7 mouse cellular contexts compared by ENCODE assay signal in the genomic region with DNA sequence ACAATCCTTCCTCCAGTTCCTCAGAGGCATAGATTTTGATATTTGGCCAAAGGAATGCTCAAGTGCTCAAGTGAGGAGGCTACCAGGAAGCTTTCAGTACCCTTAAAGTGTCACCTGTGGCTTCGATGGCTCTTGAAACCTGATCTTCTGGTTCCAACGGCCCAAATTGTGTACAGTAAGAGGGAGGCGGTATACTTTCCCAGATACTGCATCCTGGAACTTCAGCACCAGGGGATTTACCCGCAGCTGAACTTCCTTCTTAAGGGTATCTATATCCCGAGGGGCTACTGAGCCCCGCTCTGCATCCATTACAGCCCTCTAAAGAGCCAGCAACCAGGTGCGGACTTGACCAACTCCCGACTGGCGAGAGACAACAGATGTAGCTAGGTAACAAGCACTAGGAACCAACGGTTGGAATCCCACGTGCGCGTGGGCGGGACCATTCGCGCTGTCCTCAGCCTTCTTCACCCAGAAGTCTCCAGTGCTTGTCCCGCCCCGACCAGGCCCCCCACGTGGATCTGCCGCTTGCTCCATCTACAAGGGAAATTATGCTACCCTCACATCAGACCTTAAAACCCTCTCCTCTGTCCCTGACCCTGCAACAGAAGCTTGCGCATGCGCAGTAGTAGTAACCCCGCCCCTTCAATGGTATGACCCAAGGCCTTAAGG. TPM values are rescaled to one million over a fixed set of nuclear protein-coding genes. Genes with fewer than 3 reads are reported as not detected.
A peak's percentile ranks its signal among the peaks of the same experiment; 100 is the strongest.
DNase-seq lines count a peak whose midpoint lies in the region; ATAC-seq and TF ChIP-seq lines count a peak whose summit lies in the region.

A gene (minus strand): TSS at position 309 of the 669 bp plus-strand sequence.

- H3K4me1 ChIP-seq in heart, embryonic 14.5 days (ENCODE audit: control insufficient read depth in 2 of 2, insufficient read depth in 2 of 2, low read length in 2 of 2), result no peaks in the 10 kb centered on the region
- H3K4me1 ChIP-seq in kidney, postnatal 0 days (replicated peaks; ENCODE audit: insufficient read depth, low read length), result no peaks in the 10 kb centered on the region
- no peaks in the 10 kb centered on the region for H3K4me1 ChIP-seq in limb, embryonic 13.5 days
- no peaks in the 10 kb centered on the region for H3K4me1 ChIP-seq in midbrain, embryonic 14.5 days (ENCODE audit: control insufficient read depth, insufficient read depth, low read length)

- WGBS in heart, embryonic 14.5 days, result 26% methylated on average over 23 of the region's 23 CpGs
- 27% methylated on average over 18 of the region's 23 CpGs for WGBS in kidney, postnatal 0 days
- 20% methylated on average over 23 of the region's 23 CpGs for WGBS in limb, embryonic 13.5 days
- 30% methylated on average over 23 of the region's 23 CpGs for whole genome bisulfite sequencing in midbrain, embryonic 14.5 days

- TF ChIP-seq CTCF in kidney, postnatal 0 days (IDR thresholded peaks at IDR 0.05; ENCODE audit: low read depth), result no peak

- H3K9ac ChIP-seq in heart, embryonic 14.5 days (ENCODE audit: low read length), result no peak within 1 kb of the TSS
- H3K9ac ChIP-seq in kidney, postnatal 0 days (ENCODE audit: low read depth, low read length), result no peak within 1 kb of the TSS
- H3K9ac ChIP-seq in limb, embryonic 13.5 days, result peak within 1 kb of the TSS; percentile 36; the same call in 1 of the 2 replicates
- H3K9ac ChIP-seq in midbrain, embryonic 14.5 days (replicated peaks; ENCODE audit: low read length), result peak within 1 kb of the TSS; percentile 36; the same call in 1 of the 2 replicates

- ATAC-seq in heart, embryonic 14.5 days (ENCODE audit: insufficient number of reproducible peaks, insufficient read depth, low FRiP score, low read depth), result no peak
- peak; percentile 72 for ATAC-seq in kidney, postnatal 0 days (replicated peaks; ENCODE audit: low FRiP score, low read depth)
- ATAC-seq in limb, embryonic 13.5 days (ENCODE audit: low FRiP score, low read depth), result peak; percentile 67
- ATAC-seq in midbrain, embryonic 14.5 days (ENCODE audit: low FRiP score, low TSS enrichment), result peak; percentile 75; the same call in 1 of the 2 replicates

- no peaks in the 10 kb centered on the region for H3K36me3 ChIP-seq in heart, embryonic 14.5 days (ENCODE audit: control insufficient read depth, insufficient read depth, low read length)
- H3K36me3 ChIP-seq in kidney, postnatal 0 days (ENCODE audit: insufficient read depth, low read length), result no peaks in the 10 kb centered on the region
- no peaks in the 10 kb centered on the region for H3K36me3 ChIP-seq in limb, embryonic 13.5 days
- no peaks in the 10 kb centered on the region for H3K36me3 ChIP-seq in midbrain, embryonic 14.5 days (ENCODE audit: control insufficient read depth, insufficient read depth, low read length)

- H3K9me3 ChIP-seq in heart, embryonic 14.5 days (ENCODE audit: control insufficient read depth, low read length), result no peaks in the 10 kb centered on the region
- H3K9me3 ChIP-seq in kidney, postnatal 0 days (replicated peaks; ENCODE audit: low read length), result no peaks in the 10 kb centered on the region
- no peaks in the 10 kb centered on the region for H3K9me3 ChIP-seq in limb, embryonic 13.5 days
- no peaks in the 10 kb centered on the region for H3K9me3 ChIP-seq in midbrain, embryonic 14.5 days (ENCODE audit: control insufficient read depth, low read length)

- H3K4me2 ChIP-seq in heart, embryonic 14.5 days (ENCODE audit: low read length), result peak within 1 kb of the TSS; percentile 65
- peak within 1 kb of the TSS; percentile 52 for H3K4me2 ChIP-seq in kidney, postnatal 0 days (ENCODE audit: low read length)
- H3K4me2 ChIP-seq in limb, embryonic 13.5 days (replicated peaks), result peak within 1 kb of the TSS; percentile 61
- peak within 1 kb of the TSS; percentile 52 for H3K4me2 ChIP-seq in midbrain, embryonic 14.5 days (ENCODE audit: low read length)

- DNase-seq in brain, adult 2 months (ENCODE audit: low read depth, low spot score), result peak; percentile 35
- DNase-seq in embryo, embryonic 9.5 days (ENCODE audit: extremely low spot score), result peak; percentile 39
- DNase-seq in kidney, postnatal 0 days (ENCODE audit: low spot score), result peak; percentile 11
- DNase-seq in midbrain, embryonic 14.5 days, result peak; percentile 67
- DNase-seq in telencephalon, adult 2 months (ENCODE audit: low read depth, low spot score), result peak; percentile 17

- no peak within 1 kb of the TSS for H3K27ac ChIP-seq in heart, embryonic 14.5 days (replicated peaks in 1 of 2; ENCODE audit: control insufficient read depth in 1 of 2, insufficient read depth in 1 of 2, low read depth in 2 of 2, low read length in 2 of 2)
- no peak within 1 kb of the TSS for H3K27ac ChIP-seq in kidney, postnatal 0 days
- H3K27ac ChIP-seq in limb, embryonic 13.5 days, result no peak within 1 kb of the TSS
- no peak within 1 kb of the TSS for H3K27ac ChIP-seq in midbrain, embryonic 14.5 days (replicated peaks; ENCODE audit: low read depth, low read length)

- H3K27me3 ChIP-seq in heart, embryonic 14.5 days (ENCODE audit: control insufficient read depth, insufficient read depth, low read length), result no peaks in the 10 kb centered on the region
- no peaks in the 10 kb centered on the region for H3K27me3 ChIP-seq in kidney, postnatal 0 days (ENCODE audit: insufficient read depth, low read length)
- no peaks in the 10 kb centered on the region for H3K27me3 ChIP-seq in limb, embryonic 13.5 days
- no peaks in the 10 kb centered on the region for H3K27me3 ChIP-seq in midbrain, embryonic 14.5 days (ENCODE audit: control insufficient read depth, insufficient read depth, low read length)

- H3K4me3 ChIP-seq in heart, embryonic 14.5 days (ENCODE audit: control insufficient read depth in 1 of 2, insufficient read depth in 1 of 2, low read depth in 1 of 2, low read length in 2 of 2), result peak within 1 kb of the TSS; percentile 38 to 60
- peak within 1 kb of the TSS; percentile 27 for H3K4me3 ChIP-seq in kidney, postnatal 0 days (replicated peaks; ENCODE audit: low read depth, low read length)
- peak within 1 kb of the TSS; percentile 41 for H3K4me3 ChIP-seq in limb, embryonic 13.5 days
- H3K4me3 ChIP-seq in midbrain, embryonic 14.5 days (replicated peaks; ENCODE audit: low read depth, low read length), result peak within 1 kb of the TSS; percentile 35

RNA-seq across cellular contexts. Expression of the gene that starts here (rescaled TPM):
- polyA plus RNA-seq in heart, embryonic 14.5 days (2014; fragmentation: Nextera tagmentation; extraction: Ambion mirVana), result 0.19 and 0.28 TPM in 2 replicates
- 0.16 and 0.45 TPM in 2 replicates for polyA plus RNA-seq in kidney, postnatal 0 days (2015; fragmentation: Nextera tagmentation; extraction: Ambion mirVana)
- 0.34 and 0.70 TPM in 2 replicates for polyA plus RNA-seq in limb, embryonic 13.5 days (2015; fragmentation: Nextera tagmentation; extraction: Ambion mirVana)
- 0.97 and 1.3 TPM in 2 replicates for polyA plus RNA-seq in midbrain, embryonic 14.5 days (2014; fragmentation: Nextera tagmentation; extraction: Ambion mirVana)

Comparison
In these comparisons a context has a peak if more than half of its experiments do, and no peak if none do; other contexts are left out.
1. Peak in DNase-seq, ATAC-seq, H3K4me3 ChIP-seq and H3K4me2 ChIP-seq in kidney, postnatal 0 days; RNA of the gene not detected or under 1 TPM.
2. Peak in ATAC-seq, H3K4me3 ChIP-seq, H3K9ac ChIP-seq and H3K4me2 ChIP-seq in limb, embryonic 13.5 days; RNA of the gene not detected or under 1 TPM.
3. DNase-seq: peak in every context shown above with its lines; median percentile 67 in midbrain, embryonic 14.5 days; 39 in embryo, embryonic 9.5 days; 35 in brain, adult 2 months; 17 in telencephalon, adult 2 months; 11 in kidney, postnatal 0 days.